Mouse (Mus musculus) CH12.LX (cell line): ENCODE data around the gene Tbrg4. TPM values are rescaled to one million over a fixed set of nuclear protein-coding genes. Genes with fewer than 3 reads are reported as not detected.

ENCODE experiments used
- DNase-seq: peaks from one replicate; pipeline ENCODE4 v3.0.0-alpha.2; 2013; ENCODE audit errors: extremely low read depth
- H3K27ac ChIP-seq: 2 replicates; pipeline ENCODE4 v1.5.1; 2012; ENCODE audit warnings: low read depth, mild to moderate bottlenecking, control low read depth, moderate library complexity; ENCODE audit not compliant: insufficient read depth
- H3K27me3 ChIP-seq: replicated peaks from 2 replicates; pipeline ENCODE3; 2012; ENCODE audit warnings: inconsistent platforms
- H3K36me3 ChIP-seq, 2 experiments: replicated peaks in 1 of 2; 2 replicates each; pipeline versions ENCODE3 to v1.6.1; 2012; ENCODE audit warnings: inconsistent platforms in 1 of 2, low read length in 1 of 2, mild to moderate bottlenecking in 1 of 2, mixed read lengths in 1 of 2, moderate library complexity in 1 of 2; ENCODE audit not compliant: control insufficient read depth in 1 of 2, insufficient read depth in 1 of 2
- H3K4me1 ChIP-seq, 2 experiments: 2 replicates each; pipeline ENCODE4 v1.6.1; 2012; ENCODE audit warnings: inconsistent platforms in 1 of 2, moderate library complexity in 1 of 2; ENCODE audit not compliant: insufficient read depth in 2 of 2, control insufficient read depth in 1 of 2
- H3K4me2 ChIP-seq: 2 replicates; pipeline ENCODE4 v1.6.1; 2012; ENCODE audit warnings: low read depth, mild to moderate bottlenecking, control low read depth; ENCODE audit not compliant: poor library complexity, insufficient read depth, severe bottlenecking
- H3K4me3 ChIP-seq, 3 experiments: fragments of 150-350 bp in 1 of 3; sonication (generic) in 1 of 3; replicated peaks in 1 of 3; 2 replicates each; pipeline versions ENCODE3 to v1.5.1; 2011 to 2012; ENCODE audit warnings: low read depth in 2 of 3, low read length in 2 of 3, mild to moderate bottlenecking in 2 of 3, moderate library complexity in 2 of 3, control low read depth in 1 of 3, improper control_type of control experiment in 1 of 3, inconsistent platforms in 1 of 3, mixed read lengths in 1 of 3; ENCODE audit not compliant: poor library complexity in 1 of 3
- H3K79me2 ChIP-seq: replicated peaks from 2 replicates; pipeline ENCODE4 v1.6.1; 2012; ENCODE audit warnings: mild to moderate bottlenecking, moderate library complexity; ENCODE audit not compliant: control insufficient read depth, poor library complexity, insufficient read depth, severe bottlenecking; ENCODE audit errors: extremely low read depth
- H3K9ac ChIP-seq: 2 replicates; pipeline ENCODE4 v1.6.1; 2012; ENCODE audit warnings: low read depth, mild to moderate bottlenecking, control low read depth, moderate library complexity; ENCODE audit not compliant: insufficient read depth
- H3K9me3 ChIP-seq: replicated peaks from 2 replicates; pipeline ENCODE3; 2012; ENCODE audit warnings: low read length, inconsistent platforms, mixed read lengths
- BHLHE40 ChIP-seq: IDR thresholded peaks from 2 replicates; pipeline ENCODE4 v1.6.1; 2011; ENCODE audit warnings: mild to moderate bottlenecking, low read depth, low read length, improper control_type of control experiment
- CHD1 ChIP-seq: IDR thresholded peaks from 2 replicates; pipeline ENCODE4 v1.6.1; 2012; ENCODE audit warnings: low read depth, low read length, improper control_type of control experiment, inconsistent platforms
- CTCF ChIP-seq, 2 experiments: IDR thresholded peaks in 1 of 2; conservative IDR thresholded peaks in 1 of 2; 2 replicates each; pipeline ENCODE4 v1.5.1; 2011 to 2012; ENCODE audit warnings: low read depth in 2 of 2, low read length in 2 of 2, improper control_type of control experiment in 1 of 2, inconsistent platforms in 1 of 2, mild to moderate bottlenecking in 1 of 2, moderate library complexity in 1 of 2
- E2F4 ChIP-seq: IDR thresholded peaks from 2 replicates; pipeline ENCODE4 v1.6.1; 2011; ENCODE audit warnings: low read depth, low read length, improper control_type of control experiment; ENCODE audit not compliant: insufficient replicate concordance
- ELF1 ChIP-seq: IDR thresholded peaks from 2 replicates; pipeline ENCODE4 v1.6.1; 2014; ENCODE audit warnings: low read depth, mild to moderate bottlenecking, inconsistent platforms, low read length, improper control_type of control experiment
- EP300 ChIP-seq: IDR thresholded peaks from 2 replicates; pipeline ENCODE4 v1.6.1; 2011; ENCODE audit warnings: low read length, improper control_type of control experiment
- GABPA ChIP-seq: IDR thresholded peaks from 2 replicates; pipeline ENCODE4 v1.6.1; 2012; ENCODE audit warnings: low read depth, low read length, improper control_type of control experiment, inconsistent platforms; ENCODE audit not compliant: insufficient replicate concordance
- HCFC1 ChIP-seq: IDR thresholded peaks from 2 replicates; pipeline ENCODE4 v1.6.1; 2012; ENCODE audit warnings: low read depth, mild to moderate bottlenecking, inconsistent platforms, low read length, improper control_type of control experiment
- IRF4 ChIP-seq: IDR thresholded peaks from 2 replicates; pipeline ENCODE4 v1.6.1; 2014; ENCODE audit warnings: low read depth, mild to moderate bottlenecking, inconsistent platforms, low read length, improper control_type of control experiment
- JUND ChIP-seq: conservative IDR thresholded peaks from 2 replicates; pipeline ENCODE4 v1.6.1; 2011; ENCODE audit warnings: low read depth, low read length, improper control_type of control experiment
- KAT2A ChIP-seq: IDR thresholded peaks from 2 replicates; pipeline ENCODE4 v1.6.1; 2012; ENCODE audit warnings: low read length, improper control_type of control experiment, inconsistent platforms; ENCODE audit not compliant: insufficient replicate concordance
- MAX ChIP-seq: IDR thresholded peaks from 2 replicates; pipeline ENCODE4 v1.6.1; 2011; ENCODE audit warnings: low read length, improper control_type of control experiment
- MAZ ChIP-seq: IDR thresholded peaks from 2 replicates; pipeline ENCODE4 v1.6.1; 2012; ENCODE audit warnings: low read depth, mild to moderate bottlenecking, inconsistent platforms, low read length, improper control_type of control experiment, moderate library complexity
- MEF2A ChIP-seq: IDR thresholded peaks from 2 replicates; pipeline ENCODE4 v1.6.1; 2014; ENCODE audit warnings: low read depth, mild to moderate bottlenecking, inconsistent platforms, low read length, improper control_type of control experiment, borderline replicate concordance
- MXI1 ChIP-seq: IDR thresholded peaks from 2 replicates; pipeline ENCODE4 v1.6.1; 2011; ENCODE audit warnings: mild to moderate bottlenecking, low read depth, low read length, improper control_type of control experiment
- MYC ChIP-seq: IDR thresholded peaks from 2 replicates; pipeline ENCODE4 v1.6.1; 2011; ENCODE audit warnings: low read depth, mild to moderate bottlenecking, improper control_type of control experiment, low read length
- NELFE ChIP-seq: IDR thresholded peaks from 2 replicates; pipeline ENCODE4 v1.6.1; 2011; ENCODE audit warnings: low read depth, low read length, improper control_type of control experiment
- NRF1 ChIP-seq: IDR thresholded peaks from 2 replicates; pipeline ENCODE4 v1.6.1; 2014; ENCODE audit warnings: low read depth, mild to moderate bottlenecking, inconsistent platforms, low read length, improper control_type of control experiment, moderate library complexity
- POLR2A ChIP-seq: IDR thresholded peaks from 2 replicates; pipeline ENCODE4 v1.6.1; 2011; ENCODE audit warnings: low read depth, mild to moderate bottlenecking, improper control_type of control experiment, low read length
- POLR2AphosphoS2 ChIP-seq: IDR thresholded peaks from 2 replicates; pipeline ENCODE4 v1.6.1; 2011; ENCODE audit warnings: low read depth, low read length, improper control_type of control experiment
- RCOR1 ChIP-seq: conservative IDR thresholded peaks from 2 replicates; pipeline ENCODE4 v1.6.1; 2012; ENCODE audit warnings: low read depth, mild to moderate bottlenecking, inconsistent platforms, low read length, improper control_type of control experiment
- SMC3 ChIP-seq: IDR thresholded peaks from 2 replicates; pipeline ENCODE4 v1.6.1; 2011; ENCODE audit warnings: low read depth, low read length, improper control_type of control experiment
- TBP ChIP-seq: conservative IDR thresholded peaks from 2 replicates; pipeline ENCODE4 v1.6.1; 2011; ENCODE audit warnings: low read depth, low read length, improper control_type of control experiment
- TCF12 ChIP-seq: IDR thresholded peaks from 2 replicates; pipeline ENCODE4 v1.6.1; 2014; ENCODE audit warnings: low read depth, mild to moderate bottlenecking, inconsistent platforms, low read length, improper control_type of control experiment
- USF1 ChIP-seq: IDR thresholded peaks from 2 replicates; pipeline ENCODE4 v1.6.1; 2014; ENCODE audit warnings: low read depth, mild to moderate bottlenecking, inconsistent platforms, low read length, improper control_type of control experiment
- USF2 ChIP-seq: conservative IDR thresholded peaks from 2 replicates; pipeline ENCODE4 v1.6.1; 2011; ENCODE audit warnings: low read depth, low read length, improper control_type of control experiment
- ZKSCAN1 ChIP-seq: IDR thresholded peaks from 2 replicates; pipeline ENCODE4 v1.6.1; 2012; ENCODE audit warnings: low read depth, inconsistent platforms, low read length, improper control_type of control experiment, borderline replicate concordance
- ZNF384 ChIP-seq: IDR thresholded peaks from 2 replicates; pipeline ENCODE4 v1.6.1; 2012; ENCODE audit warnings: low read depth, low read length, improper control_type of control experiment, inconsistent platforms
- dilution Hi-C: fragments of 300-500 bp; cut with MboI; formaldehyde crosslinking; loops from 2 replicates; pipeline ENCODE4 v1.14.3; 2020; ENCODE audit warnings: low sequenced_read_pairs; ENCODE audit not compliant: extremely low pct_unique_long_range_greater_than_20kb, extremely low pct_ligation_motif_present
- in situ Hi-C: fragments of 300-500 bp; cut with MboI; formaldehyde crosslinking; loops from 3 replicates; pipeline ENCODE4 v1.14.3; 2019; ENCODE audit warnings: low sequenced_read_pairs, low pct_ligation_motif_present, low pct_unique_long_range_greater_than_20kb, mixed read lengths
- polyA plus RNA-seq: library from polyadenylated mRNA; unstranded; fragments of >175 nt; gene quantifications from 2 replicates; pipeline ENCODE4 v1.2.1, GENCODE M21; 2012; ENCODE audit warnings: low read depth; ENCODE audit not compliant: insufficient read length
- total RNA-seq, 2 experiments: library from RNA; depleted of rRNA; stranded (reverse); fragments of 300-350 nt in 1 of 2; fragments of >200 nt in 1 of 2; gene quantifications; 2 replicates each; pipeline ENCODE4 v1.2.3; 2012 to 2014

The Tbrg4 gene
- total and polyA plus RNA-seq, 3 experiments, result 69.0 to 191 (median 93.1) TPM

- dilution Hi-C loops (no loop called here), in situ Hi-C loops (no loop called here)
- H3K9ac ChIP-seq, result no peak overlapping the region
- H3K27me3 ChIP-seq, result no peaks in the 10 kb centered on the region
- H3K79me2 ChIP-seq, result no peaks in the 10 kb centered on the region
- H3K4me3 ChIP-seq, result no peak overlapping the region
- no peak overlapping the region for H3K4me2 ChIP-seq
- no peak for DNase-seq
- peaks cover 69 to 84% of the 10 kb centered on the region in 2 experiments for H3K36me3 ChIP-seq
- peak overlapping the region; percentile 34; the same call in 1 of the 2 replicates for H3K27ac ChIP-seq
- TF ChIP-seq ELF1 (no peak), POLR2AphosphoS2 (no peak), MYC (no peak), POLR2A (no peak), TCF12 (no peak), CHD1 (no peak), NRF1 (no peak), KAT2A (no peak), BHLHE40 (no peak), USF1 (no peak), GABPA (no peak), MEF2A (no peak), EP300 (no peak), RCOR1 (no peak), ZKSCAN1 (no peak)
- H3K4me1 ChIP-seq, result peaks cover 13 to 55% of the 10 kb centered on the region in 2 experiments
- no peaks in the 10 kb centered on the region for H3K9me3 ChIP-seq
These were observed 34.8 kb downstream of the Tbrg4 start for GRCm38 (mm10) chr11:6590933-6591675.

- H3K9me3 ChIP-seq, result no peaks in the 10 kb centered on the region
- H3K79me2 ChIP-seq, result no peaks in the 10 kb centered on the region
- H3K9ac ChIP-seq, result no peak overlapping the region
- dilution Hi-C loops (no loop called here), in situ Hi-C loops (no loop called here)
- no peak for DNase-seq
- no peaks in the 10 kb centered on the region for H3K27me3 ChIP-seq
- peaks cover 67 to 84% of the 10 kb centered on the region in 2 experiments for H3K36me3 ChIP-seq
- no peak overlapping the region for H3K4me2 ChIP-seq
- no peak overlapping the region for H3K27ac ChIP-seq
- TF ChIP-seq HCFC1, result no peak
- no peak for TF ChIP-seq SMC3
- no peak for TF ChIP-seq NELFE
- TF ChIP-seq CTCF (conservative IDR thresholded peaks at IDR 0.05 in 1 of 2, IDR thresholded peaks at IDR 0.05 in 1 of 2; ENCODE audit: low read depth in 2 of 2, low read length in 2 of 2), result no peak
- no peak for TF ChIP-seq MAX
- TF ChIP-seq E2F4, result no peak
- no peak for TF ChIP-seq MXI1
- no peak for TF ChIP-seq TBP
- TF ChIP-seq POLR2AphosphoS2, result no peak
- no peak for TF ChIP-seq IRF4
- no peak for TF ChIP-seq EP300
- TF ChIP-seq ZNF384, result no peak
- TF ChIP-seq KAT2A, result no peak
- no peak for TF ChIP-seq USF2
- TF ChIP-seq MAZ, result no peak
- TF ChIP-seq JUND, result no peak
- TF ChIP-seq, all 38 proteins: peak for 0
- H3K4me1 ChIP-seq, result peaks cover 20 to 67% of the 10 kb centered on the region in 2 experiments
- H3K4me3 ChIP-seq, result no peak overlapping the region
These were observed 36.0 kb downstream of the Tbrg4 start for GRCm38 (mm10) chr11:6589838-6590237.
